Mouse (Mus musculus): ENCODE measurements around the gene Bcl2.

DNA sequence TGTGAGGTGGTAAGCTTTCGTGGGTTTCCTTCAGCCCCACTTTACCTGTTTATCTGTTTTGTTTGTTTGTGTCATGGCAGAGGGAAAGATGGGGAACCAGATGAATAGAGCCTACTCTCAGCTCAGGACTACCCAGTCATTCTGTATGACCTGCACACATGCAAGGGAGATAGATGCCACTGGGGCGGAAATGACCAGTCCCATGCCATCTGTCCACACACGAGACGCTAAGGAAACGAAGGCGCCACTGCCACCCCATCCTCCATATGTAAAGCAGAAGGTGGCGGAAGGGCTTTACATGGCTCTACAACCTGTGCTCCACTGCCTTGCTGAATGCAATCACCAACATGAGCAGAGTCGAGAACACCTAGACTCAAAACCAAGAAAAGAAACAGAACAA lies 22.1 kb upstream of the Bcl2 start:
- no peak for TF ChIP-seq CTCF (IDR thresholded peaks at IDR 0.05; ENCODE audit: low read depth)
- TF ChIP-seq EP300 (IDR thresholded peaks at IDR 0.05; ENCODE audit: low read depth) = no peak

Data from heart, postnatal 0 days (tissue).